In the genomic region with DNA sequence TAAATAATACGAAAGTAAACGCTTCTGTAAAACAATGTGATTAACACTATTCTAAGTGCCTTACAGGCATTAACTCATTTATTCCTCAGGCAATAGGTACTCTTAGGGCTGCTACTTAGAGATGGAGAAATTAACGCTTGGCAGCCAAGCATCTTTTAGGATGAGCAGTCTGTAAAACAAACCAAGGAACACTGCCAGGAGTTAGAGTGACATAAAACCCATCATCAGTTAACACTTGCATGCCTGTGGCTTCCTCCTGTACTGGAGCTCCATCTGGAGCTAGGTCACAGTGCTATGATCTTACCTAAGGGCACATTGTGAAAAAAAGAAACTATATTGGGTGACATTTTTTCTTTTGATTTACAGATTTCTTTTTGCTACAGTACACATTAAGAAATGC, we compare ENCODE assay signal across 18 mouse cellular contexts.
DNase-seq lines count a peak whose midpoint lies in the region; ATAC-seq and TF ChIP-seq lines count a peak whose summit lies in the region.
"Had no signal": no experiment of that assay in that cellular context is flagged by ENCODE, and none has a peak within 500 bp of the region (broad histone marks: within the 10 kb centered on the region; RNA-seq: fewer than 3 reads in every experiment).

No protein-coding gene starts in this region.

- no peak overlapping the region for H3K9ac ChIP-seq in forebrain, embryonic 13.5 days
- H3K9ac ChIP-seq in forebrain, embryonic 12.5 days, result no peak overlapping the region
- H3K9ac ChIP-seq in forebrain, embryonic 15.5 days (replicated peaks), result no peak overlapping the region
- H3K9ac ChIP-seq in midbrain, postnatal 0 days (replicated peaks; ENCODE audit: low read length, poor library complexity, severe bottlenecking), result no peak overlapping the region
- no peak overlapping the region for H3K9ac ChIP-seq in midbrain, embryonic 13.5 days (replicated peaks)
- H3K9ac ChIP-seq in forebrain, postnatal 0 days, result no peak overlapping the region
- H3K9ac ChIP-seq: embryonic facial prominence, embryonic 12.5 days had no signal

- DNase-seq in forebrain, embryonic 10.5 days (ENCODE audit: extremely low spot score, low spot score), result no peak
- DNase-seq in midbrain, postnatal 0 days (ENCODE audit: low spot score), result peak; percentile 3
- no peak for DNase-seq in forebrain, postnatal 0 days
- DNase-seq: adrenal gland, adult 2 months; adrenal gland, postnatal 10 days; adrenal gland, postnatal 25 days; B cell, adult 2 months; cerebellum, adult 11-12 months; cerebellum, adult 2 months; cerebellum, postnatal 10 days; cerebellum, postnatal 25 days had no signal

- peak; percentile 50 for ATAC-seq in forebrain, embryonic 13.5 days
- no peak for ATAC-seq in forebrain, embryonic 12.5 days (ENCODE audit: low FRiP score)
- peak; percentile 78 for ATAC-seq in forebrain, embryonic 15.5 days (replicated peaks)
- ATAC-seq in midbrain, postnatal 0 days (ENCODE audit: low FRiP score), result no peak
- no peak for ATAC-seq in midbrain, embryonic 13.5 days
- peak; percentile 42; the same call in 1 of the 2 replicates for ATAC-seq in forebrain, postnatal 0 days
- ATAC-seq in CD4-positive, CD25-positive, alpha-beta regulatory T cell, adult 4 months, result no peak

- H3K4me3 ChIP-seq in forebrain, embryonic 13.5 days, result no peak overlapping the region
- no peak overlapping the region for H3K4me3 ChIP-seq in forebrain, embryonic 12.5 days (replicated peaks)
- no peak overlapping the region for H3K4me3 ChIP-seq in forebrain, embryonic 15.5 days
- H3K4me3 ChIP-seq in forebrain, embryonic 10.5 days, result no peak overlapping the region
- no peak overlapping the region for H3K4me3 ChIP-seq in midbrain, postnatal 0 days (ENCODE audit: low read depth, low read length)
- H3K4me3 ChIP-seq in midbrain, embryonic 13.5 days (replicated peaks), result no peak overlapping the region
- H3K4me3 ChIP-seq in forebrain, postnatal 0 days (ENCODE audit: low read depth, low read length), result no peak overlapping the region
- H3K4me3 ChIP-seq: embryonic facial prominence, embryonic 10.5 days; embryonic facial prominence, embryonic 12.5 days had no signal

- H3K4me2 ChIP-seq in forebrain, embryonic 13.5 days, result no peak overlapping the region
- H3K4me2 ChIP-seq in forebrain, embryonic 12.5 days, result no peak overlapping the region
- H3K4me2 ChIP-seq in forebrain, embryonic 15.5 days (replicated peaks), result no peak overlapping the region
- H3K4me2 ChIP-seq in midbrain, postnatal 0 days (ENCODE audit: low read depth, low read length, poor library complexity, severe bottlenecking), result no peak overlapping the region
- H3K4me2 ChIP-seq in midbrain, embryonic 13.5 days (replicated peaks), result no peak overlapping the region
- H3K4me2 ChIP-seq in forebrain, postnatal 0 days (ENCODE audit: low read depth), result no peak overlapping the region
- H3K4me2 ChIP-seq: embryonic facial prominence, embryonic 12.5 days had no signal

- no peaks in the 10 kb centered on the region for H3K36me3 ChIP-seq in forebrain, embryonic 13.5 days (ENCODE audit: poor library complexity, severe bottlenecking)
- H3K36me3 ChIP-seq in forebrain, embryonic 12.5 days (replicated peaks), result no peaks in the 10 kb centered on the region
- no peaks in the 10 kb centered on the region for H3K36me3 ChIP-seq in forebrain, embryonic 15.5 days
- H3K36me3 ChIP-seq in forebrain, embryonic 10.5 days (replicated peaks), result no peaks in the 10 kb centered on the region
- no peaks in the 10 kb centered on the region for H3K36me3 ChIP-seq in midbrain, postnatal 0 days (ENCODE audit: insufficient read depth, low read length)
- no peaks in the 10 kb centered on the region for H3K36me3 ChIP-seq in midbrain, embryonic 13.5 days
- no peaks in the 10 kb centered on the region for H3K36me3 ChIP-seq in forebrain, postnatal 0 days (ENCODE audit: insufficient read depth)
- H3K36me3 ChIP-seq: embryonic facial prominence, embryonic 10.5 days; embryonic facial prominence, embryonic 12.5 days had no signal

- TF ChIP-seq CTCF in midbrain, postnatal 0 days (IDR thresholded peaks at IDR 0.05), result no peak
- no peak for TF ChIP-seq CTCF in forebrain, postnatal 0 days (IDR thresholded peaks at IDR 0.05; ENCODE audit: low read depth)

- no peaks in the 10 kb centered on the region for H3K27me3 ChIP-seq in forebrain, embryonic 13.5 days
- H3K27me3 ChIP-seq in forebrain, embryonic 12.5 days, result no peaks in the 10 kb centered on the region
- H3K27me3 ChIP-seq in forebrain, embryonic 15.5 days, result no peaks in the 10 kb centered on the region
- H3K27me3 ChIP-seq in forebrain, embryonic 10.5 days (ENCODE audit: poor library complexity, severe bottlenecking), result no peaks in the 10 kb centered on the region
- H3K27me3 ChIP-seq in midbrain, postnatal 0 days (ENCODE audit: insufficient read depth, low read length), result no peaks in the 10 kb centered on the region
- H3K27me3 ChIP-seq in midbrain, embryonic 13.5 days, result no peaks in the 10 kb centered on the region
- H3K27me3 ChIP-seq in forebrain, postnatal 0 days (ENCODE audit: insufficient read depth, low read length), result no peaks in the 10 kb centered on the region
- H3K27me3 ChIP-seq: embryonic facial prominence, embryonic 12.5 days had no signal

- no peak overlapping the region for H3K27ac ChIP-seq in forebrain, embryonic 13.5 days
- no peak overlapping the region for H3K27ac ChIP-seq in forebrain, embryonic 12.5 days
- H3K27ac ChIP-seq in forebrain, embryonic 15.5 days (replicated peaks), result no peak overlapping the region
- H3K27ac ChIP-seq in forebrain, embryonic 10.5 days, result no peak overlapping the region
- no peak overlapping the region for H3K27ac ChIP-seq in midbrain, postnatal 0 days (ENCODE audit: low read depth, low read length)
- no peak overlapping the region for H3K27ac ChIP-seq in midbrain, embryonic 13.5 days
- H3K27ac ChIP-seq in forebrain, postnatal 0 days (ENCODE audit: low read depth, low read length), result no peak overlapping the region
- H3K27ac ChIP-seq: embryonic facial prominence, embryonic 10.5 days; embryonic facial prominence, embryonic 12.5 days had no signal

- 70% methylated on average over 3 of the region's 3 CpGs for WGBS in forebrain, embryonic 13.5 days
- 85% methylated on average over 3 of the region's 3 CpGs for WGBS in forebrain, embryonic 12.5 days
- 51% methylated on average over 3 of the region's 3 CpGs for WGBS in forebrain, embryonic 15.5 days
- 90% methylated on average over 3 of the region's 3 CpGs for WGBS in forebrain, embryonic 10.5 days
- 81% methylated on average over 3 of the region's 3 CpGs for WGBS in midbrain, postnatal 0 days
- WGBS in midbrain, embryonic 13.5 days, result 88% methylated on average over 3 of the region's 3 CpGs
- 49% methylated on average over 3 of the region's 3 CpGs for WGBS in forebrain, postnatal 0 days

- H3K4me1 ChIP-seq in forebrain, embryonic 13.5 days, result peaks cover 14% of the 10 kb centered on the region
- peaks cover 4% of the 10 kb centered on the region; the same call in 1 of the 2 replicates for H3K4me1 ChIP-seq in forebrain, embryonic 12.5 days
- peaks cover 20% of the 10 kb centered on the region for H3K4me1 ChIP-seq in forebrain, embryonic 15.5 days
- H3K4me1 ChIP-seq in forebrain, embryonic 10.5 days, result no peaks in the 10 kb centered on the region
- no peaks in the 10 kb centered on the region for H3K4me1 ChIP-seq in midbrain, postnatal 0 days (ENCODE audit: insufficient read depth, low read length)
- no peaks in the 10 kb centered on the region for H3K4me1 ChIP-seq in midbrain, embryonic 13.5 days (replicated peaks)
- H3K4me1 ChIP-seq in forebrain, postnatal 0 days (ENCODE audit: insufficient read depth), result no peaks in the 10 kb centered on the region
- H3K4me1 ChIP-seq: embryonic facial prominence, embryonic 10.5 days; embryonic facial prominence, embryonic 12.5 days had no signal

- H3K9me3 ChIP-seq in forebrain, embryonic 13.5 days (replicated peaks), result no peaks in the 10 kb centered on the region
- H3K9me3 ChIP-seq in forebrain, embryonic 12.5 days, result no peaks in the 10 kb centered on the region
- H3K9me3 ChIP-seq in forebrain, embryonic 15.5 days, result no peaks in the 10 kb centered on the region
- H3K9me3 ChIP-seq in forebrain, embryonic 10.5 days, result no peaks in the 10 kb centered on the region
- no peaks in the 10 kb centered on the region for H3K9me3 ChIP-seq in midbrain, postnatal 0 days (ENCODE audit: low read length)
- no peaks in the 10 kb centered on the region for H3K9me3 ChIP-seq in midbrain, embryonic 13.5 days
- no peaks in the 10 kb centered on the region for H3K9me3 ChIP-seq in forebrain, postnatal 0 days (ENCODE audit: low read length)
- H3K9me3 ChIP-seq: embryonic facial prominence, embryonic 10.5 days; embryonic facial prominence, embryonic 12.5 days had no signal

Comparison
In these comparisons a context has a peak if more than half of its experiments do, and no peak if none do; other contexts are left out.
1. ATAC-seq: peak in forebrain, embryonic 13.5 days (single experiment), forebrain, embryonic 15.5 days (single experiment) and forebrain, postnatal 0 days (single experiment); none in forebrain, embryonic 12.5 days (single experiment), midbrain, postnatal 0 days (single experiment), midbrain, embryonic 13.5 days (single experiment) and CD4-positive, CD25-positive, alpha-beta regulatory T cell, adult 4 months (single experiment).